Mouse (Mus musculus): ENCODE results near the gene Spag16.

- TF ChIP-seq CTCF (IDR thresholded peaks at IDR 0.05; ENCODE audit: control insufficient read depth, insufficient read depth, low read length), result no peak
- TF ChIP-seq POLR2A (IDR thresholded peaks at IDR 0.05; ENCODE audit: borderline replicate concordance, control insufficient read depth, low read depth, low read length), result no peak
Observed at GRCm38 (mm10) chr1:69786716-69787115, 40.1 kb upstream of the Spag16 start.
